Mouse (Mus musculus): ENCODE data around the gene Bud31.

GRCm38 (mm10) chr5:145164710-145165109 lies 24.5 kb downstream of the Bud31 start:
- TF ChIP-seq POLR2A (IDR thresholded peaks at IDR 0.05; ENCODE audit: low read depth, low read length) = no peak
- no peak for TF ChIP-seq CTCF (IDR thresholded peaks at IDR 0.05; ENCODE audit: extremely low read depth, insufficient read depth, insufficient read length, insufficient replicate concordance)
